Mouse (Mus musculus) kidney, embryonic 16.5 days (tissue): Measurements from ENCODE around the gene Kif2a. TPM values are rescaled to one million over a fixed set of nuclear protein-coding genes. Genes with fewer than 3 reads are reported as not detected.

Source experiments
- ATAC-seq: fragments of 200-750 bp; cut with Nextera tagmentation; 2 replicates; pipeline ENCODE4 v1.8.0; 2017; ENCODE audit warnings: moderate TSS enrichment; ENCODE audit not compliant: low FRiP score, low TSS enrichment
- H3K27ac ChIP-seq: fragments of 300-500 bp; sonication (generic); 2 replicates; pipeline ENCODE4 v1.5.1; 2014; ENCODE audit warnings: low read length
- H3K27me3 ChIP-seq: fragments of 300-500 bp; sonication (generic); 2 replicates; pipeline ENCODE4 v1.6.1; 2014; ENCODE audit warnings: low read length, control low read depth, mixed read lengths; ENCODE audit not compliant: insufficient read depth
- H3K36me3 ChIP-seq: fragments of 300-500 bp; sonication (generic); 2 replicates; pipeline ENCODE4 v1.6.1; 2014; ENCODE audit warnings: low read length, control low read depth, mixed read lengths; ENCODE audit not compliant: insufficient read depth
- H3K4me1 ChIP-seq: fragments of 300-500 bp; sonication (generic); 2 replicates; pipeline ENCODE4 v1.6.1; 2014; ENCODE audit warnings: low read length, control low read depth, mixed read lengths; ENCODE audit not compliant: insufficient read depth
- H3K4me2 ChIP-seq: fragments of 300-500 bp; sonication (generic); replicated peaks from 2 replicates; pipeline ENCODE4 v1.6.1; 2014; ENCODE audit warnings: low read depth, low read length
- H3K4me3 ChIP-seq: fragments of 300-500 bp; sonication (generic); 2 replicates; pipeline ENCODE4 v1.5.1; 2014; ENCODE audit warnings: mild to moderate bottlenecking, low read length
- H3K9ac ChIP-seq: fragments of 300-500 bp; sonication (generic); replicated peaks from 2 replicates; pipeline ENCODE4 v1.6.1; 2014; ENCODE audit warnings: low read length
- H3K9me3 ChIP-seq: fragments of 300-500 bp; sonication (generic); 2 replicates; pipeline ENCODE4 v1.6.1; 2016; ENCODE audit warnings: low read length, control low read depth
- WGBS: fragments of 180-500 bp; shearing (Covaris S2); extraction: QIAGEN DNeasy Blood & Tissue Kit; methylation state at CpG from one replicate; pipeline ENCODE4 v1.1.7; 2014; 5-methylcytosine and 5-hydroxymethylcytosine counted together
- polyA plus RNA-seq: library from polyadenylated mRNA; unstranded; fragments of >200 nt; fragmentation: Nextera tagmentation; extraction: Ambion mirVana; gene quantifications from 2 replicates; pipeline ENCODE4 v1.2.1, GENCODE M21; 2015

Gene Kif2a
- polyA plus RNA-seq: 9.8 and 10.0 TPM in 2 replicates

GRCm38 (mm10) chr13:107021461-107022265, at the start of gene Kif2a:
Gene Kif2a (minus strand): TSS chr13:107022126.
- H3K27me3 ChIP-seq: no peaks in the 10 kb centered on the region
- no peaks in the 10 kb centered on the region; the same call in 1 of the 2 replicates for H3K36me3 ChIP-seq
- peak within 1 kb of the TSS; percentile 92 for H3K27ac ChIP-seq
- peak; percentile 74 for ATAC-seq
- peak within 1 kb of the TSS; percentile 92 for H3K9ac ChIP-seq
- 0 out of 2 replicates have a peak, but pooled peaks cover 10% of the 10 kb centered on the region for H3K4me1 ChIP-seq
- peak within 1 kb of the TSS; percentile 92 for H3K4me3 ChIP-seq
- H3K4me2 ChIP-seq: peak within 1 kb of the TSS; percentile 86
- WGBS: under 1% methylated on average over 52 of the region's 87 CpGs
- peaks cover 4% of the 10 kb centered on the region for H3K9me3 ChIP-seq

GRCm38 (mm10) chr13:107069061-107069460, 47.1 kb upstream of the Kif2a start:
- Histone ChIP-seq H3K27ac (no peak overlapping the region), H3K9ac (no peak overlapping the region), H3K27me3 (no peaks in the 10 kb centered on the region), H3K4me2 (no peak overlapping the region), H3K4me3 (no peak overlapping the region), H3K36me3 (no peaks in the 10 kb centered on the region), H3K9me3 (no peaks in the 10 kb centered on the region), H3K4me1 (peaks cover 12% of the 10 kb centered on the region)
- ATAC-seq: no peak
- 88% methylated on average over 1 of the region's 1 CpGs for WGBS

- H3K4me3 ChIP-seq: no peak overlapping the region
- 81% methylated on average over 10 of the region's 10 CpGs for WGBS
- H3K36me3 ChIP-seq: no peaks in the 10 kb centered on the region
- no peaks in the 10 kb centered on the region for H3K4me1 ChIP-seq
- no peak for ATAC-seq
- H3K27ac ChIP-seq: no peak overlapping the region
- no peak overlapping the region for H3K4me2 ChIP-seq
- no peak overlapping the region for H3K9ac ChIP-seq
- H3K9me3 ChIP-seq: no peaks in the 10 kb centered on the region
- H3K27me3 ChIP-seq: no peaks in the 10 kb centered on the region
Observed at GRCm38 (mm10) chr13:107065098-107065855, 43.4 kb upstream of the Kif2a start.

GRCm38 (mm10) chr13:107064263-107064662, 42.3 kb upstream of the Kif2a start:
- H3K4me1 ChIP-seq: no peaks in the 10 kb centered on the region
- H3K27me3 ChIP-seq: no peaks in the 10 kb centered on the region
- 81% methylated on average over 2 of the region's 2 CpGs for WGBS
- H3K36me3 ChIP-seq: no peaks in the 10 kb centered on the region
- H3K27ac ChIP-seq: no peak overlapping the region
- no peak for ATAC-seq
- no peaks in the 10 kb centered on the region for H3K9me3 ChIP-seq
- H3K9ac ChIP-seq: no peak overlapping the region
- no peak overlapping the region for H3K4me3 ChIP-seq
- no peak overlapping the region for H3K4me2 ChIP-seq

- Histone ChIP-seq H3K36me3 (no peaks in the 10 kb centered on the region), H3K27me3 (no peaks in the 10 kb centered on the region), H3K27ac (no peak overlapping the region), H3K4me2 (no peak overlapping the region), H3K9me3 (no peaks in the 10 kb centered on the region), H3K4me1 (no peaks in the 10 kb centered on the region), H3K9ac (no peak overlapping the region), H3K4me3 (no peak overlapping the region)
- 0 out of 2 replicates have a peak, but pooled peaks have one; percentile 15 for ATAC-seq
- 44% methylated on average over 7 of the region's 7 CpGs for WGBS
Observed at GRCm38 (mm10) chr13:107063115-107063807, 41.3 kb upstream of the Kif2a start.

GRCm38 (mm10) chr13:107060098-107060497, 38.2 kb upstream of the Kif2a start:
- H3K4me1 ChIP-seq: no peaks in the 10 kb centered on the region
- no peak overlapping the region for H3K4me2 ChIP-seq
- no peak overlapping the region for H3K4me3 ChIP-seq
- no peak overlapping the region for H3K27ac ChIP-seq
- H3K27me3 ChIP-seq: no peaks in the 10 kb centered on the region
- no peak overlapping the region for H3K9ac ChIP-seq
- ATAC-seq: no peak
- WGBS: 77% methylated on average over 7 of the region's 7 CpGs
- no peaks in the 10 kb centered on the region for H3K9me3 ChIP-seq
- H3K36me3 ChIP-seq: no peaks in the 10 kb centered on the region

GRCm38 (mm10) chr13:107059460-107059859, 37.5 kb upstream of the Kif2a start:
- WGBS: 76% methylated on average over 3 of the region's 3 CpGs
- H3K4me3 ChIP-seq: no peak overlapping the region

GRCm38 (mm10) chr13:107056318-107056717, 34.4 kb upstream of the Kif2a start:
- 46% methylated on average over 4 of the region's 4 CpGs for WGBS
- ATAC-seq: no peak

More at GRCm38 (mm10) chr13:107059460-107059859, 37.5 kb upstream of the Kif2a start:
- Histone ChIP-seq H3K4me2 (no peak overlapping the region), H3K27me3 (no peaks in the 10 kb centered on the region), H3K9ac (no peak overlapping the region), H3K4me1 (no peaks in the 10 kb centered on the region), H3K9me3 (no peaks in the 10 kb centered on the region), H3K27ac (no peak overlapping the region), H3K36me3 (no peaks in the 10 kb centered on the region)
- no peak for ATAC-seq

GRCm38 (mm10) chr13:107054496-107054895, 32.6 kb upstream of the Kif2a start:
- no peak for ATAC-seq
- Histone ChIP-seq H3K36me3 (no peaks in the 10 kb centered on the region), H3K4me2 (no peak overlapping the region), H3K4me3 (no peak overlapping the region), H3K4me1 (no peaks in the 10 kb centered on the region), H3K9ac (no peak overlapping the region), H3K9me3 (no peaks in the 10 kb centered on the region), H3K27ac (no peak overlapping the region), H3K27me3 (no peaks in the 10 kb centered on the region)
- 58% methylated on average over 4 of the region's 4 CpGs for WGBS

More at GRCm38 (mm10) chr13:107056318-107056717, 34.4 kb upstream of the Kif2a start:
- Histone ChIP-seq H3K4me2 (no peak overlapping the region), H3K27me3 (no peaks in the 10 kb centered on the region), H3K27ac (no peak overlapping the region), H3K36me3 (no peaks in the 10 kb centered on the region), H3K4me1 (no peaks in the 10 kb centered on the region), H3K9ac (no peak overlapping the region), H3K9me3 (no peaks in the 10 kb centered on the region), H3K4me3 (no peak overlapping the region)
